Mouse (Mus musculus): ENCODE measurements around the gene Zfp39. TPM values are rescaled to one million over a fixed set of nuclear protein-coding genes. Genes with fewer than 3 reads are reported as not detected.
A peak's percentile ranks its signal among the peaks of the same experiment; 100 is the strongest.

The Zfp39 gene
- 6.1 and 7.9 TPM in 2 replicates for polyA plus RNA-seq (2015; fragmentation: Nextera tagmentation; extraction: Ambion mirVana)

- peak; percentile 95 for DNase-seq (ENCODE audit: low spot score)
Observed at GRCm38 (mm10) chr11:58903511-58904409, at the start of gene Zfp39. Gene Zfp39, minus strand, starts transcription at chr11:58904225.

GRCm38 (mm10) chr11:58953351-58954169 is 49.5 kb upstream of the Zfp39 start:
- peak; percentile 82 for DNase-seq (ENCODE audit: low spot score)

- DNase-seq (ENCODE audit: low spot score): no peak
Observed at GRCm38 (mm10) chr11:58951210-58951609, 47.2 kb upstream of the Zfp39 start.

- DNase-seq (ENCODE audit: low spot score): peak; percentile 63
Observed at GRCm38 (mm10) chr11:58949480-58950431, 45.7 kb upstream of the Zfp39 start.

GRCm38 (mm10) chr11:58948542-58949479 is 44.8 kb upstream of the Zfp39 start, which contains the start of gene Hist3h2ba:
Gene Hist3h2ba, plus strand, starts transcription at chr11:58948920.
- peak; percentile 94 for DNase-seq (ENCODE audit: low spot score)

- peak; percentile 53 for DNase-seq (ENCODE audit: low spot score)
Observed at GRCm38 (mm10) chr11:58947798-58948528, 43.9 kb upstream of the Zfp39 start.

GRCm38 (mm10) chr11:58947306-58947705 is 43.3 kb upstream of the Zfp39 start:
- DNase-seq (ENCODE audit: low spot score): no peak

GRCm38 (mm10) chr11:58944136-58944535 is 40.1 kb upstream of the Zfp39 start:
- DNase-seq (ENCODE audit: low spot score): no peak

GRCm38 (mm10) chr11:58939088-58939439 is 35.0 kb upstream of the Zfp39 start:
- no peak for DNase-seq (ENCODE audit: low spot score)

- peak; percentile 93 for DNase-seq (ENCODE audit: low spot score)
Observed at GRCm38 (mm10) chr11:58938322-58939087, 34.5 kb upstream of the Zfp39 start, which contains the start of gene Rnf187. Gene Rnf187, minus strand, starts transcription at chr11:58938916.

- no peak for DNase-seq (ENCODE audit: low spot score)
Observed at GRCm38 (mm10) chr11:58937909-58938308, 33.9 kb upstream of the Zfp39 start.

- peak; percentile 43 for DNase-seq (ENCODE audit: low spot score)
Observed at GRCm38 (mm10) chr11:58931576-58931975, 27.6 kb upstream of the Zfp39 start.

GRCm38 (mm10) chr11:58930254-58930653 is 26.2 kb upstream of the Zfp39 start:
- no peak for DNase-seq (ENCODE audit: low spot score)

- DNase-seq (ENCODE audit: low spot score): no peak
Observed at GRCm38 (mm10) chr11:58929641-58930040, 25.6 kb upstream of the Zfp39 start.

GRCm38 (mm10) chr11:58929055-58929454 is 25.0 kb upstream of the Zfp39 start:
- no peak for DNase-seq (ENCODE audit: low spot score)

- peak; percentile 89 for DNase-seq (ENCODE audit: low spot score)
Observed at GRCm38 (mm10) chr11:58927790-58928651, 24.0 kb upstream of the Zfp39 start.

GRCm38 (mm10) chr11:58927053-58927452 is 23.0 kb upstream of the Zfp39 start:
- DNase-seq (ENCODE audit: low spot score): no peak

Data from thymus, postnatal 0 days (tissue).